Mouse (Mus musculus) spleen, adult 2 months (tissue): ENCODE data around the gene Gm45623.

Source experiments
- CTCF ChIP-seq: fragments of 200-500 bp; IDR thresholded peaks from 2 replicates; pipeline ENCODE4 v1.5.1; 2011; ENCODE audit warnings: mild to moderate bottlenecking, inconsistent platforms; ENCODE audit not compliant: insufficient read depth, insufficient read length, insufficient replicate concordance; ENCODE audit errors: extremely low read depth
- POLR2A ChIP-seq: fragments of 200-500 bp; IDR thresholded peaks from 2 replicates; pipeline ENCODE4 v1.6.1; 2011; ENCODE audit warnings: low read depth, low read length, inconsistent platforms

- TF ChIP-seq POLR2A (no peak), CTCF (no peak)
Observed at GRCm38 (mm10) chr13:56770786-56771185, 17.2 kb upstream of the Gm45623 start.
